Mouse (Mus musculus) small intestine, adult 2 months (tissue): ENCODE results near the gene Bmp4.

Experiments used
- CTCF ChIP-seq: fragments of 200-500 bp; IDR thresholded peaks from 2 replicates; pipeline ENCODE4 v1.5.1; 2012; ENCODE audit warnings: low read depth, mild to moderate bottlenecking, control low read depth, inconsistent platforms, low read length, moderate library complexity, mixed read lengths; ENCODE audit not compliant: insufficient replicate concordance, insufficient read length; ENCODE audit errors: extremely low read depth
- POLR2A ChIP-seq: fragments of 200-500 bp; IDR thresholded peaks from 2 replicates; pipeline ENCODE4 v1.6.1; 2012; ENCODE audit warnings: low read depth, mild to moderate bottlenecking, control low read depth, inconsistent platforms, low read length, moderate library complexity

- TF ChIP-seq CTCF (no peak), POLR2A (no peak)
Observed at GRCm38 (mm10) chr14:46344750-46345149, 45.7 kb downstream of the Bmp4 start.
